Mouse (Mus musculus) hindbrain, embryonic 13.5 days (tissue): Measurements from ENCODE around the gene Ilkap. TPM values are rescaled to one million over a fixed set of nuclear protein-coding genes. Genes with fewer than 3 reads are reported as not detected.

Experiments used
- ATAC-seq: fragments of 200-750 bp; cut with Nextera tagmentation; 2 replicates; pipeline ENCODE4 v1.8.0; 2017; ENCODE audit warnings: moderate TSS enrichment; ENCODE audit not compliant: low FRiP score
- H3K27ac ChIP-seq: fragments of 300-500 bp; sonication (generic); 2 replicates; pipeline ENCODE4 v1.5.1; 2015; ENCODE audit warnings: inconsistent platforms, mild to moderate bottlenecking, moderate library complexity
- H3K27me3 ChIP-seq: fragments of 300-500 bp; sonication (generic); 2 replicates; pipeline ENCODE4 v1.6.1; 2015; ENCODE audit warnings: mild to moderate bottlenecking, inconsistent platforms
- H3K36me3 ChIP-seq: fragments of 300-500 bp; sonication (generic); 2 replicates; pipeline ENCODE4 v1.6.1; 2015; ENCODE audit warnings: mild to moderate bottlenecking, inconsistent platforms
- H3K4me1 ChIP-seq: fragments of 300-500 bp; sonication (generic); replicated peaks from 2 replicates; pipeline ENCODE4 v1.6.1; 2015; ENCODE audit warnings: inconsistent platforms
- H3K4me2 ChIP-seq: fragments of 300-500 bp; sonication (generic); 2 replicates; pipeline ENCODE4 v1.6.1; 2015; ENCODE audit warnings: inconsistent platforms, mild to moderate bottlenecking, moderate library complexity
- H3K4me3 ChIP-seq: fragments of 300-500 bp; sonication (generic); 2 replicates; pipeline ENCODE4 v1.5.1; 2015; ENCODE audit warnings: mild to moderate bottlenecking, inconsistent platforms
- H3K9ac ChIP-seq: fragments of 300-500 bp; sonication (generic); 2 replicates; pipeline ENCODE4 v1.6.1; 2015; ENCODE audit warnings: mild to moderate bottlenecking, inconsistent platforms
- H3K9me3 ChIP-seq: fragments of 300-500 bp; sonication (generic); 2 replicates; pipeline ENCODE4 v1.6.1; 2016; ENCODE audit warnings: inconsistent platforms
- whole genome bisulfite sequencing: fragments of 180-500 bp; shearing (Covaris S2); methylation state at CpG from one replicate; pipeline ENCODE4 v1.1.7; 2015; 5-methylcytosine and 5-hydroxymethylcytosine counted together
- polyA plus RNA-seq: library from polyadenylated mRNA; unstranded; fragments of >200 nt; fragmentation: Nextera tagmentation; extraction: Ambion mirVana; gene quantifications from 2 replicates; pipeline ENCODE4 v1.2.1, GENCODE M21; 2015

The Ilkap gene
- polyA plus RNA-seq, 1 experiment from 2014 or later, result 147 TPM

GRCm38 (mm10) chr1:91344921-91345685 lies 53.5 kb downstream of the Ilkap start:
- H3K27ac ChIP-seq, result no peak overlapping the region
- peaks cover 48% of the 10 kb centered on the region for H3K27me3 ChIP-seq
- peak overlapping the region; percentile 60; the same call in 1 of the 2 replicates for H3K9ac ChIP-seq
- 3% methylated on average over 68 of the region's 68 CpGs for WGBS
- ATAC-seq, result peak; percentile 47; the same call in 1 of the 2 replicates
- H3K4me2 ChIP-seq, result peak overlapping the region; percentile 63
- H3K36me3 ChIP-seq, result no peaks in the 10 kb centered on the region
- peaks cover 18% of the 10 kb centered on the region for H3K4me1 ChIP-seq
- no peaks in the 10 kb centered on the region for H3K9me3 ChIP-seq
- H3K4me3 ChIP-seq, result peak overlapping the region; percentile 33

- no peak overlapping the region for H3K4me2 ChIP-seq
- no peak for ATAC-seq
- H3K27ac ChIP-seq, result no peak overlapping the region
- WGBS, result 73% methylated on average over 3 of the region's 3 CpGs
- no peaks in the 10 kb centered on the region for H3K9me3 ChIP-seq
- no peak overlapping the region for H3K4me3 ChIP-seq
- H3K27me3 ChIP-seq, result peaks cover 48% of the 10 kb centered on the region
- no peak overlapping the region for H3K9ac ChIP-seq
- H3K36me3 ChIP-seq, result no peaks in the 10 kb centered on the region
- H3K4me1 ChIP-seq, result peaks cover 18% of the 10 kb centered on the region
Measured at GRCm38 (mm10) chr1:91344001-91344400, 54.6 kb downstream of the Ilkap start.

DNA sequence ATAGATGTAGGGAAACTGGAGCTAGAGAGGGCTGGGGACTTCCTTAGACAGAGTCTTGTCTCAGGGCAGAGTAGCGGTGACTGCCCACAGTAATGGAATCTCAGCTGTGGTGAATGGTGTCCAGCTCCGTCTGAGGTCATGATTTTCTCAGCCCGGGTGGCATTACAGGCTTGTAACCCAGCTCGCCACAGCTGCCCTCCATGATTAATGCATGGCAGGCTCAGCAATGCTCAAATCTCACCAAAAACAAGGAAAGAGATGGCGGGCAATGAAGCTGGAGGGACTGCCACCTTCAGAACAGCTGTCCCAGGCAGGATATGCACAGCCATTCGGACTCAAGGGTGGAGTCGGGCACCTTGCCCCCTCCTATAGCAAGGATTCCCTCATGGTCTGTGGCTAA lies 61.3 kb downstream of the Ilkap start:
- Histone ChIP-seq H3K4me1 (no peaks in the 10 kb centered on the region), H3K4me2 (no peak overlapping the region), H3K9me3 (no peaks in the 10 kb centered on the region), H3K36me3 (no peaks in the 10 kb centered on the region), H3K9ac (no peak overlapping the region), H3K27me3 (peaks cover 4% of the 10 kb centered on the region), H3K4me3 (no peak overlapping the region), H3K27ac (no peak overlapping the region)
- 90% methylated on average over 7 of the region's 7 CpGs for WGBS
- ATAC-seq, result no peak

- ATAC-seq, result no peak
- H3K4me1 ChIP-seq, result no peaks in the 10 kb centered on the region
- H3K4me3 ChIP-seq, result no peak overlapping the region
- no peak overlapping the region for H3K9ac ChIP-seq
- H3K27me3 ChIP-seq, result no peaks in the 10 kb centered on the region
- H3K4me2 ChIP-seq, result no peak overlapping the region
- H3K27ac ChIP-seq, result no peak overlapping the region
- no peaks in the 10 kb centered on the region for H3K9me3 ChIP-seq
- no peaks in the 10 kb centered on the region for H3K36me3 ChIP-seq
Measured at GRCm38 (mm10) chr1:91333582-91333981, 65.0 kb downstream of the Ilkap start.

- H3K9me3 ChIP-seq, result no peaks in the 10 kb centered on the region
- H3K4me2 ChIP-seq, result no peak overlapping the region
- no peak overlapping the region for H3K9ac ChIP-seq
- no peaks in the 10 kb centered on the region for H3K27me3 ChIP-seq
- H3K4me1 ChIP-seq, result no peaks in the 10 kb centered on the region
- no peak overlapping the region for H3K4me3 ChIP-seq
- ATAC-seq, result no peak
- 60% methylated on average over 4 of the region's 4 CpGs for WGBS
- H3K27ac ChIP-seq, result peak overlapping the region; percentile 40; the same call in 1 of the 2 replicates
- no peaks in the 10 kb centered on the region for H3K36me3 ChIP-seq
Measured at GRCm38 (mm10) chr1:91332102-91332501, 66.5 kb downstream of the Ilkap start.

- no peak for ATAC-seq
- H3K27ac ChIP-seq, result no peak overlapping the region
- H3K36me3 ChIP-seq, result no peaks in the 10 kb centered on the region
- H3K4me2 ChIP-seq, result no peak overlapping the region
- no peak overlapping the region for H3K9ac ChIP-seq
- H3K4me1 ChIP-seq, result no peaks in the 10 kb centered on the region
- WGBS, result 74% methylated on average over 4 of the region's 4 CpGs
- H3K9me3 ChIP-seq, result no peaks in the 10 kb centered on the region
- H3K27me3 ChIP-seq, result 0 out of 2 replicates have a peak, but pooled peaks cover 4% of the 10 kb centered on the region
- no peak overlapping the region for H3K4me3 ChIP-seq
Measured at GRCm38 (mm10) chr1:91325488-91326042, 73.0 kb downstream of the Ilkap start.

- Histone ChIP-seq H3K4me3 (no peak overlapping the region), H3K27ac (no peak overlapping the region), H3K36me3 (no peaks in the 10 kb centered on the region), H3K4me2 (no peak overlapping the region), H3K9me3 (no peaks in the 10 kb centered on the region), H3K9ac (no peak overlapping the region), H3K27me3 (0 out of 2 replicates have a peak, but pooled peaks cover 4% of the 10 kb centered on the region), H3K4me1 (no peaks in the 10 kb centered on the region)
- no peak for ATAC-seq
- WGBS, result 84% methylated on average over 2 of the region's 2 CpGs
Measured at GRCm38 (mm10) chr1:91324646-91325045, 74.0 kb downstream of the Ilkap start.

Other genes with a start within 250 kb of the Ilkap start
- gene Ramp1, start 219.0 kb downstream of the Ilkap start, polyA plus RNA-seq, result 3.2 and 3.3 TPM in 2 replicates
- 67.7 and 68.2 TPM in 2 replicates for gene Ube2f, start 148.5 kb downstream of the Ilkap start, polyA plus RNA-seq
- gene Scly, start 100.5 kb downstream of the Ilkap start, polyA plus RNA-seq, result 11.6 and 12.2 TPM in 2 replicates
- 0.08 and 0.26 TPM in 2 replicates for gene Espnl, start 76.7 kb downstream of the Ilkap start, polyA plus RNA-seq
- 0.16 and 0.21 TPM in 2 replicates for gene Klhl30, start 47.8 kb downstream of the Ilkap start, polyA plus RNA-seq
- 0.22 and 0.45 TPM in 2 replicates for gene Erfe, start 32.4 kb downstream of the Ilkap start, polyA plus RNA-seq
- 207 and 235 TPM in 2 replicates for gene Hes6, start 15.2 kb upstream of the Ilkap start, polyA plus RNA-seq
- gene Per2, start 60.5 kb upstream of the Ilkap start, polyA plus RNA-seq, result 4.3 and 4.6 TPM in 2 replicates
- 9.4 and 10.6 TPM in 2 replicates for gene Traf3ip1, start 95.8 kb upstream of the Ilkap start, polyA plus RNA-seq
- 10.1 and 10.9 TPM in 2 replicates for gene Asb1, start 141.7 kb upstream of the Ilkap start, polyA plus RNA-seq